Mouse (Mus musculus): ENCODE results near the gene Tmem259. TPM values are rescaled to one million over a fixed set of nuclear protein-coding genes. Genes with fewer than 3 reads are reported as not detected.

Tmem259 gene
- total and polyA plus RNA-seq, 2 experiments: 35.7 to 259 TPM

DNA sequence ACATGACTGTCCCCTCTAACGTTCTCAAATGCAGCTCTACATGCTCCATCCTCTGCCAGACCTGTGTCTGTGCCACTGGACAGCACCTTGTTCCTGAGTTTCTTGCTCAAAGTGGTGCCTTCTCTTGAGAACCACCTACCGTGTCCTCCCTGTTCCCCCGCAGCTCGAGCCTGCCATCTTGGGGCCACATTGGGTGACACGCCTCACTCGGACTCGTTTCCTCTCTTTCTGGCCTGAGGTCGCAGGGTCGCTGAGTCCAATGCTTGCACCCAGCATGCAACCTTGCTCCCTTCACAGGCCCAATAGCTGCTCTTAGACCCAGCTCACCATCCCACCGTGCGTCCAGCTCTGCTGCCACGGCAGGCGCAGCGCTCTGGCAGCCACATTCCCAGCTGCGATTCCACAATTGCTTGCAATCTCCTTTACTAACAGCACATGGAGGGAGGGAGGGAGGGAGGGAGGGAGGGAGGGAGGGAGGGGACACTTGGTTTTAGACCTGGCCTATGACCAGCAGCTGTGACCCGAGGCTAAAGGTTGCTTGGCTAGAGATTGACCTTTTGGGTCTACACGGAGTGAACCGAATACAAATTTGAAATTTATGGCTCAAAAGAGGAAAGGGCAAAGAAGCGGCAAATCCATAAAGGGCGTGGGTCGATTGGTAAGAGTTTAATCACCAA, 25.9 kb downstream of the Tmem259 start:
- no peak overlapping the region; the same call in 1 of the 2 replicates for H3K27ac ChIP-seq (replicated peaks; ENCODE audit: insufficient read depth, low read depth, low read length)

DNA sequence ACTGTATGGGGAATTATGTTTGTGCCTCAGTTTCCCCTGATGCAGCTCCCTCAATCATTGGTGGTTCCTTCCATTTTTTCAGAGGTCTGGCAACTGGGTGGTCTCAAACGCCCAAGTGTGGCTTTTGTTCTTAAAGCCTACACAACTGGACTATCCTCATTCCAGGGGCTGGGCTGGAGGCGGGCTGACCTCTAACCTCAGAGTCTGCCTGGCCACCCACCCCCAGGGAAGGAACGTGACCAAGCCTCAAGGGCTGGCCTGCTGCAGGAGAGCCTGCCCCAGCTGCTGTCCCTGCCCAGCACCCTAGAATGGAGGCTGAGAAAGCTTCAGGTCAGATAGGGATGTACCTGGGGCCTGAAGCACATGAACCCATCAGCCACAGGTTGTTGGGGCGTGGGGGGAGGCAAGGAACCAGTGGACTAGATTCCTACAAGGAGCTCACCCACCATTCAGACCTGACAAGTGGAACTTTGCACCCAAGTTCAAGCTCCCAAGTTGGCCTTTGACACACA, 27.4 kb downstream of the Tmem259 start:
- Histone ChIP-seq H3K4me1 (ENCODE audit: control insufficient read depth, insufficient read depth, low read length) (peaks cover 6% of the 10 kb centered on the region; the same call in 1 of the 2 replicates), H3K9ac (ENCODE audit: low read depth, low read length) (no peak overlapping the region), H3K27me3 (ENCODE audit: control insufficient read depth, insufficient read depth, low read length) (no peaks in the 10 kb centered on the region), H3K4me3 (ENCODE audit: insufficient read depth, low read depth, low read length) (no peak overlapping the region), H3K36me3 (ENCODE audit: control insufficient read depth, insufficient read depth, low read length) (no peaks in the 10 kb centered on the region), H3K27ac (replicated peaks; ENCODE audit: insufficient read depth, low read depth, low read length) (no peak overlapping the region), H3K79me2 (ENCODE audit: control insufficient read depth, insufficient read depth, low read length) (peaks cover 9% of the 10 kb centered on the region; the same call in 1 of the 2 replicates)
- 76% methylated on average over 4 of the region's 4 CpGs for WGBS
- TF ChIP-seq CTCF (IDR thresholded peaks at IDR 0.05; ENCODE audit: low read depth, low read length): no peak
- TF ChIP-seq POLR2A (IDR thresholded peaks at IDR 0.05; ENCODE audit: extremely low read depth, insufficient read depth, low read length): no peak
- no peak for DNase-seq (ENCODE audit: extremely low read depth, low read depth, low spot score)

More for the DNA sequence above, 25.9 kb downstream of the Tmem259 start:
- peak; percentile 90 for DNase-seq (ENCODE audit: extremely low read depth, low read depth, low spot score)
- Histone ChIP-seq H3K79me2 (ENCODE audit: control insufficient read depth, insufficient read depth, low read length) (peaks cover 9% of the 10 kb centered on the region; the same call in 1 of the 2 replicates), H3K27me3 (ENCODE audit: control insufficient read depth, insufficient read depth, low read length) (no peaks in the 10 kb centered on the region), H3K36me3 (ENCODE audit: control insufficient read depth, insufficient read depth, low read length) (no peaks in the 10 kb centered on the region; the same call in 1 of the 2 replicates), H3K4me1 (ENCODE audit: control insufficient read depth, insufficient read depth, low read length) (peaks cover 6% of the 10 kb centered on the region; the same call in 1 of the 2 replicates), H3K4me3 (ENCODE audit: insufficient read depth, low read depth, low read length) (no peak overlapping the region; the same call in 1 of the 2 replicates), H3K9ac (ENCODE audit: low read depth, low read length) (no peak overlapping the region)
- 5% methylated on average over 21 of the region's 21 CpGs for WGBS
- TF ChIP-seq POLR2A (IDR thresholded peaks at IDR 0.05; ENCODE audit: extremely low read depth, insufficient read depth, low read length): no peak
- TF ChIP-seq CTCF (IDR thresholded peaks at IDR 0.05; ENCODE audit: low read depth, low read length): peak; percentile 99

DNA sequence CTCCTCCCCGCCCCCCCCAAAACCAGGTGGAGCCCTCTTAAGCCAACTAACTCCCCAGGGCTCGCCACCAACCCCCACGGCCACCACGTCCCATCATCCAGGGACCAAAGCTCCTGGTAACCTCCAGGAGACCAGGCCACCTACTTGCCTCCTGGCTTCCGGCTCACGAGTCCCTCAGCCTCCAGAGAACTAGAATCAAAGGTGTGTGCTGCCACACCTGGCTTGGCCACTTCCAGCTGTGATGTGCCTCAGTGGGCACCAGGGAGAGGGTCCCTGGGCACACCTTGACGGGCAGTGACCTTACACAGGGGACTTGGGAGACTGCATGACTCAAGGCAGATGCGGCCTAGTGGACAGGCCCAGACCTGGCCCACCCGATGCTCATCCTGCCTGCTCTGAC, 28.4 kb downstream of the Tmem259 start:
- H3K4me3 ChIP-seq (ENCODE audit: insufficient read depth, low read depth, low read length): no peak overlapping the region
- peaks cover 3% of the 10 kb centered on the region; the same call in 1 of the 2 replicates for H3K4me1 ChIP-seq (ENCODE audit: control insufficient read depth, insufficient read depth, low read length)
- H3K9ac ChIP-seq (ENCODE audit: low read depth, low read length): no peak overlapping the region
- H3K36me3 ChIP-seq (ENCODE audit: control insufficient read depth, insufficient read depth, low read length): no peaks in the 10 kb centered on the region
- WGBS: 91% methylated on average over 9 of the region's 9 CpGs
- peaks cover 4% of the 10 kb centered on the region; the same call in 1 of the 2 replicates for H3K79me2 ChIP-seq (ENCODE audit: control insufficient read depth, insufficient read depth, low read length)
- TF ChIP-seq CTCF (IDR thresholded peaks at IDR 0.05; ENCODE audit: low read depth, low read length) (no peak), POLR2A (IDR thresholded peaks at IDR 0.05; ENCODE audit: extremely low read depth, insufficient read depth, low read length) (no peak)
- no peak for DNase-seq (ENCODE audit: extremely low read depth, low read depth, low spot score)
- no peaks in the 10 kb centered on the region for H3K27me3 ChIP-seq (ENCODE audit: control insufficient read depth, insufficient read depth, low read length)
- H3K27ac ChIP-seq (replicated peaks; ENCODE audit: insufficient read depth, low read depth, low read length): no peak overlapping the region

DNA sequence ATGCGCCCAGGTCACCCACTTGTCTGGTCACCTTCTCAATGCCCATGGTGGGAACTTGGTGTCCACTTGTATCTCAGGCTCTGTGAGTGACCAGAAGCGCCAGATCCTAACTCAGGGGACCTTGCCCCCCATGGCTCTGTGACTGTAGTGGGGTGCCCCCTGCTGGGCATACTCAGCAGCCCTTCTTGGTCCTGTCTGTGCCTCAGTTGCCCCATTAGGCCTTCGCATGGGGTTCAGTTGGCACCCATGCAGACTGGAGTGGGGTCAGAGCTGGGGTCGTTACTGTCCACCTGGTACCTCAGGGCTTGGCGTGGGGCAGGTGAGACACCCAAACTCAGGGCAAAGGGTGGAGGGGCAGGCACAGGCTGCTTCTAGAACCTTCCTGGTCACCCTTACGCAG, 30.2 kb downstream of the Tmem259 start:
- H3K4me1 ChIP-seq (ENCODE audit: control insufficient read depth, insufficient read depth, low read length): peaks cover 2% of the 10 kb centered on the region; the same call in 1 of the 2 replicates
- no peak overlapping the region for H3K9ac ChIP-seq (ENCODE audit: low read depth, low read length)
- H3K27me3 ChIP-seq (ENCODE audit: control insufficient read depth, insufficient read depth, low read length): no peaks in the 10 kb centered on the region
- DNase-seq (ENCODE audit: extremely low read depth, low read depth, low spot score): no peak
- no peaks in the 10 kb centered on the region for H3K79me2 ChIP-seq (ENCODE audit: control insufficient read depth, insufficient read depth, low read length)
- no peak overlapping the region for H3K27ac ChIP-seq (replicated peaks; ENCODE audit: insufficient read depth, low read depth, low read length)
- WGBS: 81% methylated on average over 6 of the region's 6 CpGs
- H3K4me3 ChIP-seq (ENCODE audit: insufficient read depth, low read depth, low read length): no peak overlapping the region
- TF ChIP-seq POLR2A (IDR thresholded peaks at IDR 0.05; ENCODE audit: extremely low read depth, insufficient read depth, low read length): no peak
- peak; percentile 83 for TF ChIP-seq CTCF (IDR thresholded peaks at IDR 0.05; ENCODE audit: low read depth, low read length)
- H3K36me3 ChIP-seq (ENCODE audit: control insufficient read depth, insufficient read depth, low read length): no peaks in the 10 kb centered on the region

DNA sequence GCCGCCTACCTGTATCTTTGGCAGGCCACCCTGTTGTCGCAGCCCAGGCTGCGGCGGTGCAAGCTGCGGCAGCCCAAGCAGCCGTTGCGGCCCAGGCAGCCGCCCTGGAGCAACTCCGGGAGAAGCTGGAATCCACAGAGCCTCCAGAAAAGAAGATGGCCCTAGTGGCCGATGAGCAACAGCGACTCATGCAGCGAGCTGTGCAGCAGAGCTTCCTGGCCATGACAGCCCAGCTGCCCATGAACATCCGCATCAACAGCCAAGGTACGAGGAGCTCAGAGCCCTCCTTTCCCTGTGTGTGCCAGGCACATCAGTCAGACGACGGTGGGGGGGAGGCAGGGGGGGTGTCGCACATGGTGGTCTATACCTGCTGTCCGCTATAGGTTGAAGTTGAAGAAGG, 33.5 kb downstream of the Tmem259 start:
- DNase-seq (ENCODE audit: extremely low read depth, low read depth, low spot score): no peak
- 93% methylated on average over 18 of the region's 18 CpGs for WGBS
- Histone ChIP-seq H3K27ac (replicated peaks; ENCODE audit: insufficient read depth, low read depth, low read length) (no peak overlapping the region), H3K27me3 (ENCODE audit: control insufficient read depth, insufficient read depth, low read length) (no peaks in the 10 kb centered on the region), H3K9ac (ENCODE audit: low read depth, low read length) (no peak overlapping the region), H3K4me3 (ENCODE audit: insufficient read depth, low read depth, low read length) (no peak overlapping the region), H3K4me1 (ENCODE audit: control insufficient read depth, insufficient read depth, low read length) (no peaks in the 10 kb centered on the region), H3K36me3 (ENCODE audit: control insufficient read depth, insufficient read depth, low read length) (no peaks in the 10 kb centered on the region), H3K79me2 (ENCODE audit: control insufficient read depth, insufficient read depth, low read length) (no peaks in the 10 kb centered on the region)
- no peak for TF ChIP-seq POLR2A (IDR thresholded peaks at IDR 0.05; ENCODE audit: extremely low read depth, insufficient read depth, low read length)
- no peak for TF ChIP-seq CTCF (IDR thresholded peaks at IDR 0.05; ENCODE audit: low read depth, low read length)

DNA sequence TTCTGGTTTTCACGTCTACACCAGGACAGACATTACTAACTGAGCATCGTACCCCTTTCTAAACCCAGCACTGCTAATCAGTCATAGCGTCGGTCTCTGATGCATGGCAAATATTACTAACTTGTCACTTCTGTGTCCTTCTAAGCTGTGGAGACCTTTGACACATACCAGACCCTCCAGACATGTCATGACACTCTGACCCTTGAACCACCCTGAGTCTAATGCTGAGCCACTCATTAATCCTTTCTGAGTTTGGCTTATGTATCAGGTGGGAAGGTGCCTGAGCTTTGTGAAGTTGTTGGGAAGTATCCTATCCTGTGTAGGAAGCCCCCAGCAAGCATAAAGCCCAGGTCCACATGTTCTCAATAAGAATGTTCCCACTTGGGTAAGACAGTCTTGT, 34.3 kb downstream of the Tmem259 start:
- Histone ChIP-seq H3K9ac (ENCODE audit: low read depth, low read length) (no peak overlapping the region), H3K4me1 (ENCODE audit: control insufficient read depth, insufficient read depth, low read length) (no peaks in the 10 kb centered on the region), H3K36me3 (ENCODE audit: control insufficient read depth, insufficient read depth, low read length) (no peaks in the 10 kb centered on the region), H3K27me3 (ENCODE audit: control insufficient read depth, insufficient read depth, low read length) (no peaks in the 10 kb centered on the region), H3K79me2 (ENCODE audit: control insufficient read depth, insufficient read depth, low read length) (no peaks in the 10 kb centered on the region), H3K27ac (replicated peaks; ENCODE audit: insufficient read depth, low read depth, low read length) (no peak overlapping the region), H3K4me3 (ENCODE audit: insufficient read depth, low read depth, low read length) (no peak overlapping the region)
- TF ChIP-seq POLR2A (IDR thresholded peaks at IDR 0.05; ENCODE audit: extremely low read depth, insufficient read depth, low read length) (no peak), CTCF (IDR thresholded peaks at IDR 0.05; ENCODE audit: low read depth, low read length) (no peak)
- 90% methylated on average over 4 of the region's 4 CpGs for WGBS
- no peak for DNase-seq (ENCODE audit: extremely low read depth, low read depth, low spot score)
